Mouse (Mus musculus): ENCODE measurements around the gene Kctd5. TPM values are rescaled to one million over a fixed set of nuclear protein-coding genes. Genes with fewer than 3 reads are reported as not detected.

The Kctd5 gene
- 22.9 TPM for polyA plus RNA-seq (2015; fragmentation: Illumina TruSeq; extraction: RNeasy Lipid Tissue Mini Kit (QIAGEN cat#74804); ENCODE audit: low read depth, low replicate concordance)

GRCm38 (mm10) chr17:24072919-24073696 lies at the start of gene Kctd5:
TSS of gene Kctd5 (minus strand) at chr17:24073485.

DNA sequence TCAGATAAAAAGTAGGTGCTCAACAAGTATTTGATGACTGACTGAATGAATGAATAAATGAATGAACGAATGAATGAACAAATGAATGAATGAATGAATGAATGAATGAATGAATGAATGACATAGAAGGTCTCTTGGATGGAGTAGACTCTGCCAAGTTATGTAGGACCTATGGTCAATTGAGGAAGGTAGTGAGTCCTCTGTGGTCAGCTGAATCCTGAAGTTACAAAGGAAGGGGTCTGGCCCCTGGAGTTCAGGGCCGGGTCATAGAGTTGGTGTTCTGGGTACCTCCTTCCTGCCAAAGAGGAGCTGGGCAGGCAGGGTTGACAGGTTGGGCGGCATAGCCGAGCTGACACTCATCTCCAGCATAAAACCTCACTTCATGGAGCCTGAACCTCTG lies 35.4 kb downstream of the Kctd5 start, which contains the start of gene Prss27:
Gene Prss27 (plus strand): TSS at position 301 of the 400 bp plus-strand sequence.

GRCm38 (mm10) chr17:23997901-23998300 lies 75.4 kb downstream of the Kctd5 start, which contains the start of gene Prss22:
TSS of gene Prss22 (minus strand) at chr17:23998100.

Other genes with a start within 250 kb of the Kctd5 start
- gene Elob, start 244.3 kb downstream of the Kctd5 start, polyA plus RNA-seq (2015; fragmentation: Illumina TruSeq; extraction: RNeasy Lipid Tissue Mini Kit (QIAGEN cat#74804); ENCODE audit: low read depth, low replicate concordance) = 700 TPM
- gene Prss33, start 237.4 kb downstream of the Kctd5 start, polyA plus RNA-seq (2015; fragmentation: Illumina TruSeq; extraction: RNeasy Lipid Tissue Mini Kit (QIAGEN cat#74804); ENCODE audit: low read depth, low replicate concordance) = not detected
- gene Prss32, start 229.6 kb downstream of the Kctd5 start, polyA plus RNA-seq (2015; fragmentation: Illumina TruSeq; extraction: RNeasy Lipid Tissue Mini Kit (QIAGEN cat#74804); ENCODE audit: low read depth, low replicate concordance) = not detected
- gene Prss41, start 229.3 kb downstream of the Kctd5 start, polyA plus RNA-seq (2015; fragmentation: Illumina TruSeq; extraction: RNeasy Lipid Tissue Mini Kit (QIAGEN cat#74804); ENCODE audit: low read depth, low replicate concordance) = 0.42 TPM
- gene Prss21, start 205.4 kb downstream of the Kctd5 start, polyA plus RNA-seq (2015; fragmentation: Illumina TruSeq; extraction: RNeasy Lipid Tissue Mini Kit (QIAGEN cat#74804); ENCODE audit: low read depth, low replicate concordance) = not detected
- gene Dcpp1, start 192.6 kb downstream of the Kctd5 start, polyA plus RNA-seq (2015; fragmentation: Illumina TruSeq; extraction: RNeasy Lipid Tissue Mini Kit (QIAGEN cat#74804); ENCODE audit: low read depth, low replicate concordance) = not detected
- not detected for gene Dcpp2, start 192.6 kb downstream of the Kctd5 start, polyA plus RNA-seq (2015; fragmentation: Illumina TruSeq; extraction: RNeasy Lipid Tissue Mini Kit (QIAGEN cat#74804); ENCODE audit: low read depth, low replicate concordance)
- not detected for gene Dcpp3, start 156.0 kb downstream of the Kctd5 start, polyA plus RNA-seq (2015; fragmentation: Illumina TruSeq; extraction: RNeasy Lipid Tissue Mini Kit (QIAGEN cat#74804); ENCODE audit: low read depth, low replicate concordance)
- not detected for gene Sbp, start 131.8 kb downstream of the Kctd5 start, polyA plus RNA-seq (2015; fragmentation: Illumina TruSeq; extraction: RNeasy Lipid Tissue Mini Kit (QIAGEN cat#74804); ENCODE audit: low read depth, low replicate concordance)
- not detected for gene Sbpl, start 118.2 kb downstream of the Kctd5 start, polyA plus RNA-seq (2015; fragmentation: Illumina TruSeq; extraction: RNeasy Lipid Tissue Mini Kit (QIAGEN cat#74804); ENCODE audit: low read depth, low replicate concordance)
- gene Prss30, start 92.9 kb downstream of the Kctd5 start, polyA plus RNA-seq (2015; fragmentation: Illumina TruSeq; extraction: RNeasy Lipid Tissue Mini Kit (QIAGEN cat#74804); ENCODE audit: low read depth, low replicate concordance) = not detected
- gene Prss22, start 75.4 kb downstream of the Kctd5 start, polyA plus RNA-seq (2015; fragmentation: Illumina TruSeq; extraction: RNeasy Lipid Tissue Mini Kit (QIAGEN cat#74804); ENCODE audit: low read depth, low replicate concordance) = 1.8 TPM
- gene Prss27, start 35.3 kb downstream of the Kctd5 start, polyA plus RNA-seq (2015; fragmentation: Illumina TruSeq; extraction: RNeasy Lipid Tissue Mini Kit (QIAGEN cat#74804); ENCODE audit: low read depth, low replicate concordance) = not detected
- 56.0 TPM for gene Pdpk1, start 77.4 kb upstream of the Kctd5 start, polyA plus RNA-seq (2015; fragmentation: Illumina TruSeq; extraction: RNeasy Lipid Tissue Mini Kit (QIAGEN cat#74804); ENCODE audit: low read depth, low replicate concordance)
- 21.6 TPM for gene Amdhd2, start 90.3 kb upstream of the Kctd5 start, polyA plus RNA-seq (2015; fragmentation: Illumina TruSeq; extraction: RNeasy Lipid Tissue Mini Kit (QIAGEN cat#74804); ENCODE audit: low read depth, low replicate concordance)
- gene Atp6v0c, start 96.2 kb upstream of the Kctd5 start, polyA plus RNA-seq (2015; fragmentation: Illumina TruSeq; extraction: RNeasy Lipid Tissue Mini Kit (QIAGEN cat#74804); ENCODE audit: low read depth, low replicate concordance) = 1,683 TPM
- 36.2 TPM for gene Tbc1d24, start 132.1 kb upstream of the Kctd5 start, polyA plus RNA-seq (2015; fragmentation: Illumina TruSeq; extraction: RNeasy Lipid Tissue Mini Kit (QIAGEN cat#74804); ENCODE audit: low read depth, low replicate concordance)
- 4.9 TPM for gene Ntn3, start 136.0 kb upstream of the Kctd5 start, polyA plus RNA-seq (2015; fragmentation: Illumina TruSeq; extraction: RNeasy Lipid Tissue Mini Kit (QIAGEN cat#74804); ENCODE audit: low read depth, low replicate concordance)
- 9.5 TPM for gene Tedc2, start 147.4 kb upstream of the Kctd5 start, polyA plus RNA-seq (2015; fragmentation: Illumina TruSeq; extraction: RNeasy Lipid Tissue Mini Kit (QIAGEN cat#74804); ENCODE audit: low read depth, low replicate concordance)
- gene Ccnf, start 178.0 kb upstream of the Kctd5 start, polyA plus RNA-seq (2015; fragmentation: Illumina TruSeq; extraction: RNeasy Lipid Tissue Mini Kit (QIAGEN cat#74804); ENCODE audit: low read depth, low replicate concordance) = 3.1 TPM